Mouse (Mus musculus) retina, embryonic 14.5 days (tissue): Measurements from ENCODE around the gene Gm45521.
"Not testable (repeated sequence)": the region's sequence is repeated elsewhere in the genome, so short reads cannot be mapped to it uniquely, and the experiment has no call there.

Source experiments
- DNase-seq: peaks from one replicate; pipeline ENCODE4 v3.0.0-alpha.2; 2015; ENCODE audit warnings: low spot score

The Gm45521 gene

GRCm38 (mm10) chr14:7999435-7999834, 42.3 kb downstream of the Gm45521 start:
- no peak for DNase-seq

GRCm38 (mm10) chr14:8000247-8000646, 43.2 kb downstream of the Gm45521 start:
- DNase-seq, result no peak

DNA sequence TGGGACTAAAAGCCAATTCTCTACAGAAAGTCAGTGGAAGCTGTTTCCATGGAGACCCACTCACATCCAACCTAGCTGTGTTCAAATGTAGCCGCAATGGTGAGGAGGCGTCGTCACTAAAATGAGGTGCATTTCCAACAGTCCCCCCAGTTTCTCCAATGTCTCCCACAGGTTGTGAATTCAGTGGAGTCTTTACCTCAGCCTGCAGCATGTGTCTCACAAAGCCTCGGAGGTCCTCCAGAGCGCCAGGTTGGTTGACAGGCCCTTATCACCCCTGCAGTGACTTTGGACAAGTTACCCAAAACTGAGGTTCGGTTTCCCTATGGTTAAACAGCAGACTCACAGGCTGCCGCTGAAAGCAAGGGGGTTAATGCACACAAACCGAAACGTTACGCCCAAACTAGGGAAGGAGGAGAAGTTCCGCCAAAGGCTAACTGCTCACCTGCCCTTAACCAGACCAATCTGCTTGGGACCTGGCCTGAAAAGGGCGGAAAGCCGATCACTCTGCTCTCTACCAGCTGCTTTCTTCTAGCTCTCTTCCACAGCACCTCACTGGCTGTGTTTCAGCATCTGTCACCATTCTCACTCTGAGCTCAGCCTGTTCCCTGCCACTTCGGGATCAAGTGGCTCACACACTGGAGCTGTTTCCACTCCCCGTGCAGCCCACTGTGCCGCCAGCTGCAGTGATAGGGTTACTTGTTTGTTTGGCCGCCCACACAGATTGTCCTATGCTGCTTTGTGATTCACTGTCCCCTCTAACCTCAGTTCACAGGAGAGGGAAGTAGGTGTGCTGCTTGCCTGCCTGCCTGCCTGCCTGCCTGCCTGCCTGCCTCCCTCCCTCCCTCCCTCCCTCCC, 44.0 kb downstream of the Gm45521 start:
- DNase-seq, result no peak

GRCm38 (mm10) chr14:8002432-8003092, 45.5 kb downstream of the Gm45521 start, which contains the start of gene Abhd6:
TSS of gene Abhd6 (plus strand) at chr14:8002902.
- DNase-seq, result peak; percentile 88

GRCm38 (mm10) chr14:8003093-8003670, 46.1 kb downstream of the Gm45521 start:
- peak; percentile 58 for DNase-seq

GRCm38 (mm10) chr14:8003727-8004670, 46.9 kb downstream of the Gm45521 start:
- DNase-seq, result no peak

GRCm38 (mm10) chr14:8006061-8006460, 49.0 kb downstream of the Gm45521 start:
- DNase-seq, result not testable (repeated sequence)

DNA sequence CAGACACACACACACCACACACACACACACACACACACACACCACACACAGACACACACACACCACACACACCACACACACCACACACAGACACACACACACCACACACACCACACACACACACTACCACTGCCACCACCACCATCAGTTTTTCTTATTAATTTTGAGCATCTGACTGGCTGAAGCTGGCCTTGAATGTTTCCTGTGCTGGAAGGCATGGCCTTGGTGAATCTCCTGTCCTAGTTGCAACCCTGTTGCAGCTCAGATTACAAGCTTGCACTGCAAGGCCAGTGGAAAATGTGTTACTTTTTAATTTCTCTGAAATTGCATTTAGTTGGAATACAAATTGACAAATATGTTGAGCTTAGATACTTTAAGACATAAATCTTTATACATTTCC, 50.0 kb downstream of the Gm45521 start:
- no peak for DNase-seq

GRCm38 (mm10) chr14:8007486-8007885, 50.4 kb downstream of the Gm45521 start:
- DNase-seq, result no peak

- DNase-seq, result no peak
These were observed 50.8 kb downstream of the Gm45521 start for GRCm38 (mm10) chr14:8007923-8008322.
